Mouse (Mus musculus): ENCODE data around the gene Hcls1. TPM values are rescaled to one million over a fixed set of nuclear protein-coding genes. Genes with fewer than 3 reads are reported as not detected.

Hcls1 gene
- total RNA-seq, 2 experiments from 2014 or later, result 4.0 to 4.4 TPM

GRCm38 (mm10) chr16:36927495-36928105, 7.2 kb upstream of the Hcls1 start:
- intact Hi-C loops (cut with DNase I), result loop anchor here (2.0 kb wide), 1 partner anchor 83 kb away; the partner anchor contains the start of gene Polq
- DNase-seq (ENCODE audit: extremely low spot score in 1 of 2, low spot score in 2 of 2), result no peak

GRCm38 (mm10) chr16:36928106-36928500, 6.7 kb upstream of the Hcls1 start:
- intact Hi-C loops (cut with DNase I), result no loop called here

GRCm38 (mm10) chr16:36929216-36929615, 5.6 kb upstream of the Hcls1 start:
- DNase-seq (ENCODE audit: extremely low spot score in 1 of 2, low spot score in 2 of 2), result no peak
- intact Hi-C loops (cut with DNase I), result no loop called here

More at GRCm38 (mm10) chr16:36928106-36928500, 6.7 kb upstream of the Hcls1 start:
- no peak for DNase-seq (ENCODE audit: extremely low spot score in 1 of 2, low spot score in 2 of 2)

- no peak for DNase-seq (ENCODE audit: extremely low spot score in 1 of 2, low spot score in 2 of 2)
- intact Hi-C loops (cut with DNase I), result no loop called here
These were observed 4.3 kb upstream of the Hcls1 start for GRCm38 (mm10) chr16:36930231-36931136.

GRCm38 (mm10) chr16:36931381-36931780, 3.4 kb upstream of the Hcls1 start:
- intact Hi-C loops (cut with DNase I), result no loop called here
- no peak for DNase-seq (ENCODE audit: extremely low spot score in 1 of 2, low spot score in 2 of 2)

GRCm38 (mm10) chr16:36931976-36932375, 2.8 kb upstream of the Hcls1 start:
- intact Hi-C loops (cut with DNase I), result no loop called here
- DNase-seq (ENCODE audit: extremely low spot score in 1 of 2, low spot score in 2 of 2), result no peak

- no peak for DNase-seq (ENCODE audit: extremely low spot score in 1 of 2, low spot score in 2 of 2)
- intact Hi-C loops (cut with DNase I), result no loop called here
These were observed 2.2 kb upstream of the Hcls1 start for GRCm38 (mm10) chr16:36932546-36932945.

- DNase-seq (ENCODE audit: extremely low spot score in 1 of 2, low spot score in 2 of 2), result no peak
These were observed 497 bp upstream of the Hcls1 start for GRCm38 (mm10) chr16:36934131-36934840.

GRCm38 (mm10) chr16:36935814-36936213, 1.0 kb downstream of the Hcls1 start:
- no peak for DNase-seq (ENCODE audit: extremely low spot score in 1 of 2, low spot score in 2 of 2)
- intact Hi-C loops (cut with DNase I), result no loop called here

More at GRCm38 (mm10) chr16:36934131-36934840, 497 bp upstream of the Hcls1 start:
- intact Hi-C loops (cut with DNase I), result no loop called here

- DNase-seq (ENCODE audit: extremely low spot score in 1 of 2, low spot score in 2 of 2), result peak in 1 of 2 experiments; percentile 39
- intact Hi-C loops (cut with DNase I), result no loop called here
These were observed 6.4 kb downstream of the Hcls1 start for GRCm38 (mm10) chr16:36941137-36941727.

- DNase-seq (ENCODE audit: extremely low spot score in 1 of 2, low spot score in 2 of 2), result no peak
- intact Hi-C loops (cut with DNase I), result no loop called here
These were observed 7.1 kb downstream of the Hcls1 start for GRCm38 (mm10) chr16:36941895-36942294.

GRCm38 (mm10) chr16:36943591-36943990, 8.8 kb downstream of the Hcls1 start:
- no peak for DNase-seq (ENCODE audit: extremely low spot score in 1 of 2, low spot score in 2 of 2)
- intact Hi-C loops (cut with DNase I), result no loop called here

GRCm38 (mm10) chr16:36944895-36945424, 10.2 kb downstream of the Hcls1 start:
- intact Hi-C loops (cut with DNase I), result no loop called here
- DNase-seq (ENCODE audit: extremely low spot score in 1 of 2, low spot score in 2 of 2), result peak in 1 of 2 experiments; percentile 9

- intact Hi-C loops (cut with DNase I), result no loop called here
- DNase-seq (ENCODE audit: extremely low spot score in 1 of 2, low spot score in 2 of 2), result no peak
These were observed 11.8 kb downstream of the Hcls1 start for GRCm38 (mm10) chr16:36946459-36947159.

GRCm38 (mm10) chr16:36947646-36948197, 12.9 kb downstream of the Hcls1 start:
- intact Hi-C loops (cut with DNase I), result no loop called here
- no peak for DNase-seq (ENCODE audit: extremely low spot score in 1 of 2, low spot score in 2 of 2)

GRCm38 (mm10) chr16:36949614-36950336, 15.0 kb downstream of the Hcls1 start:
- intact Hi-C loops (cut with DNase I), result no loop called here
- no peak for DNase-seq (ENCODE audit: extremely low spot score in 1 of 2, low spot score in 2 of 2)

- no peak for DNase-seq (ENCODE audit: extremely low spot score in 1 of 2, low spot score in 2 of 2)
- intact Hi-C loops (cut with DNase I), result no loop called here
These were observed 16.2 kb downstream of the Hcls1 start for GRCm38 (mm10) chr16:36951029-36951428.
